Mouse (Mus musculus) cerebellum, postnatal 25 days (tissue): ENCODE measurements around the gene Gm49450.

Experiments
- DNase-seq, 2 experiments: peaks; one replicate each; pipeline ENCODE4 v3.0.0; 2021; ENCODE audit warnings: mixed read lengths in 2 of 2

Gene Gm49450

DNA sequence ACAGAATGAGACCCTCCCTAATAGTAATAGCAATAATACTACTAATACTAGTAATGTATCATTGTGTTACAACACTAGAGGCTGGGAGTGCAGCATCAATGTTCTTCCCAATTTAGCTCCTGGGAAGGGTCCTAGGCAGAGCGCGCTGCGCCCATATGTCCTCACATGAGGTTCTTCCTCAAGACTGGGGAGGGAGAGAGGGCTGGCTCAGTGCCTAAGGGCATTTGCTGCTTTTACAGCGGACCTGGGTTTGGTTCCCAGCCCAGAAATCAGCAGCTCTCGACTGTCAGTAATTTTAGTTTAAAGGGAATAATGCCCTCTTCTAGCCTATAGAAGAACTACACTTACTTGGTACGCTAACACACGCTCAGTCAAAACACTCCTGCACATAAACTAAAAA lies 65.8 kb downstream of the Gm49450 start:
- peak in 1 of 2 experiments; percentile 55 for DNase-seq

DNA sequence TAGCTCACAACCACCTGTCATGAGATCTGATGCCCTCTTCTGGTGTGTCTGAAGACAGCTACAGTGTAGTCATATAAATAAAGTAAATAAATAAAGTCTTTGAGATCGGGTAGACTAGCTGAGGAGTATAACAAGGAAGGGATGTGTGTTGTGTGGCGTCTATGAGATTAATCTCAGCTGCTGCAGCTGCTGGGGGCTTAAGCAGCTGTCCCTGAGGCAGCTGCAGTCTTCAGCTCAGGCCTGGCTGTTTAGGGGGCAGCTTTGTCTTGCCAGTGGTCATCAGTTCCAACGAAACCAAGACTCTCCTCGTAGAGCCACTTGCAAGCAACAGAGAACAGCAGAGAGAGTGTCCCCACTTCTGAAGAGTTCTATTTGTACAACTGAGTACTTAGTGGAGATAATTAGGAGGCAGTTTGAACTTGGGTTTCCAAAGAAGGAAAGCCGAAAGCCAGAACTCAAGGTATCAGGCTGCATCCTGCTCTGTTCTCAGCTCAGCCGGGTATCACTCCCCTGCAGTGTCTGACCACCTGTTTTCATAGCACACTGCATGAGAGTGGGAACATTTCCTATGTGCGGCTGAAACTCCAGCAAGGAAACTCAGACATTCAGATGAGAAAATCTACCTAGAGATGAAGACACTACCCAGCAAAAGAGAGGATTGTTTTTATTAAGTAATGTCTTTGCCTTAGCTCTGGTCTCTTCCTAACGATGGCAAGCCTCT lies 66.5 kb downstream of the Gm49450 start:
- peak in 1 of 2 experiments; percentile 48 for DNase-seq

DNA sequence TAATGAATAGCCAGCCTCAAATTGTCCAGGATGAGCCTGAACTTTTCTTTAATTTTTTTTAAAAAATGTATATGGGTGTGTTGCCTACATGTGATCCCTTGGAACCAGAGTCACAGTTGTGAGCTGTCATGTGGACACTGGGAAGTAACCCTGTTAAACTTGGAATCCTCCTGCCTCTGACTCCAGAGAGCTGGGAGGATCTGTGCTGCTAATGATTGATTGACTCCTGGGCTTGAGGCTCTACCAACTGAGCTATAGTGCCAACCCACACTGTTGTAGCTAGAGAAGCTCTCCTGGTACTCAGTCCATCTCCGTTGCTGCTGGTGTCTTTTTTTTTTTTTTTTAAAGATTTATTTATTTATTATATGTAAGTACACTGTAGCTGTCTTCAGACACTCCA lies 69.2 kb downstream of the Gm49450 start:
- DNase-seq, result no peak

GRCm38 (mm10) chr15:98883661-98884060 lies 69.7 kb downstream of the Gm49450 start:
- DNase-seq, result no peak
